Mouse (Mus musculus) forebrain, embryonic 14.5 days (tissue): ENCODE data around the gene Robo1. TPM values are rescaled to one million over a fixed set of nuclear protein-coding genes. Genes with fewer than 3 reads are reported as not detected.

ENCODE experiments used
- ATAC-seq: fragments of 200-750 bp; cut with Nextera tagmentation; 2 replicates; pipeline ENCODE4 v1.8.0; 2017; ENCODE audit warnings: mild to moderate bottlenecking, moderate library complexity
- DNase-seq: peaks from one replicate; pipeline ENCODE4 v3.0.0-alpha.2; 2015; ENCODE audit warnings: low spot score
- H3K27ac ChIP-seq: fragments of 300-500 bp; sonication (generic); 2 replicates; pipeline ENCODE4 v1.5.1; 2014; ENCODE audit warnings: low read depth, mild to moderate bottlenecking, control low read depth, low read length, moderate library complexity
- H3K27me3 ChIP-seq: fragments of 300-500 bp; sonication (generic); replicated peaks from 2 replicates; pipeline ENCODE4 v1.6.1; 2014; ENCODE audit warnings: low read length, control low read depth, mixed read lengths; ENCODE audit not compliant: control insufficient read depth, insufficient read depth
- H3K36me3 ChIP-seq: fragments of 300-500 bp; sonication (generic); 2 replicates; pipeline ENCODE4 v1.6.1; 2014; ENCODE audit warnings: low read length, control low read depth; ENCODE audit not compliant: control insufficient read depth, insufficient read depth
- H3K4me1 ChIP-seq: fragments of 300-500 bp; sonication (generic); 2 replicates; pipeline ENCODE4 v1.6.1; 2014; ENCODE audit warnings: antibody characterized with exemption, low read length, control low read depth; ENCODE audit not compliant: control insufficient read depth, insufficient read depth
- H3K4me2 ChIP-seq: fragments of 300-500 bp; sonication (generic); 2 replicates; pipeline ENCODE4 v1.6.1; 2014; ENCODE audit warnings: mild to moderate bottlenecking, control low read depth, low read length
- H3K4me3 ChIP-seq: fragments of 300-500 bp; sonication (generic); 2 replicates; pipeline ENCODE4 v1.5.1; 2014; ENCODE audit warnings: low read depth, low read length, control low read depth
- H3K9ac ChIP-seq: fragments of 300-500 bp; sonication (generic); 2 replicates; pipeline ENCODE4 v1.6.1; 2014; ENCODE audit warnings: mild to moderate bottlenecking, low read length, control low read depth, moderate library complexity
- H3K9me3 ChIP-seq: fragments of 300-500 bp; sonication (generic); replicated peaks from 2 replicates; pipeline ENCODE4 v1.6.1; 2016; ENCODE audit warnings: low read length, control low read depth, mixed read lengths; ENCODE audit not compliant: control insufficient read depth
- WGBS: fragments of 180-500 bp; shearing (Covaris S2); extraction: QIAGEN DNeasy Blood & Tissue Kit; methylation state at CpG from one replicate; pipeline ENCODE4 v1.1.7; 2014; 5-methylcytosine and 5-hydroxymethylcytosine counted together
- polyA plus RNA-seq: library from polyadenylated mRNA; unstranded; fragments of >200 nt; fragmentation: Nextera tagmentation; extraction: Ambion mirVana; gene quantifications from 2 replicates; pipeline ENCODE4 v1.2.1, GENCODE M21; 2014

Robo1 gene
- polyA plus RNA-seq, 1 experiment from 2014 or later = 37.1 TPM

- Histone ChIP-seq H3K27me3 (no peaks in the 10 kb centered on the region), H3K4me3 (no peak overlapping the region), H3K36me3 (no peaks in the 10 kb centered on the region), H3K4me2 (no peak overlapping the region), H3K9ac (no peak overlapping the region), H3K27ac (no peak overlapping the region), H3K4me1 (peaks cover 8% of the 10 kb centered on the region), H3K9me3 (no peaks in the 10 kb centered on the region)
- WGBS = 81% methylated on average over 6 of the region's 6 CpGs
- ATAC-seq (no peak), DNase-seq (no peak)
These were observed 690.6 kb downstream of the Robo1 start for GRCm38 (mm10) chr16:72998677-72999076.

- ATAC-seq (no peak), DNase-seq (no peak)
- Histone ChIP-seq H3K9me3 (no peaks in the 10 kb centered on the region), H3K9ac (no peak overlapping the region), H3K4me1 (peaks cover 3% of the 10 kb centered on the region; the same call in 1 of the 2 replicates), H3K4me2 (no peak overlapping the region), H3K36me3 (0 out of 2 replicates have a peak, but pooled peaks cover 2% of the 10 kb centered on the region), H3K27me3 (no peaks in the 10 kb centered on the region), H3K27ac (no peak overlapping the region), H3K4me3 (no peak overlapping the region)
- WGBS = 91% methylated on average over 4 of the region's 4 CpGs
These were observed 694.6 kb downstream of the Robo1 start for GRCm38 (mm10) chr16:73002685-73003084.

DNA sequence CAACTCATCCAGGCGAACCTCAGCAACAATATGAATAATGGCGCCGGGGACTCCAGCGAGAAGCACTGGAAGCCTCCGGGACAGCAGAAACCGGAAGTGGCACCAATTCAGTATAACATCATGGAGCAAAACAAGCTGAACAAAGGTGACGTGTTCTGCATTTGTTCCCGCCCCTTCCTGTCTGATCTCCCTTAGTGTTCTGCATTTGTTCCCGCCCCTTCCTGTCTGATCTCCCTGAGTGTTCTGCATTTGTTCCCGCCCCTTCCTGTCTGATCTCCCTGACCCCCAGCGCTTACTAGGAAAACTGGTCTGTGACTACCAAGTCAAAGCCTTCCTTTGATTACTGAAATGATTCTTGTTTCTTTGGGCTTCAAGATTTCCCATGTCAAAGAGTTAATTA lies 696.5 kb downstream of the Robo1 start:
- Histone ChIP-seq H3K36me3 (0 out of 2 replicates have a peak, but pooled peaks cover 2% of the 10 kb centered on the region), H3K9ac (no peak overlapping the region), H3K27ac (no peak overlapping the region), H3K4me2 (no peak overlapping the region), H3K4me3 (no peak overlapping the region), H3K27me3 (no peaks in the 10 kb centered on the region), H3K4me1 (peaks cover 3% of the 10 kb centered on the region; the same call in 1 of the 2 replicates), H3K9me3 (no peaks in the 10 kb centered on the region)
- 98% methylated on average over 11 of the region's 11 CpGs for WGBS
- ATAC-seq (no peak), DNase-seq (no peak)

GRCm38 (mm10) chr16:73005831-73006230 lies 697.7 kb downstream of the Robo1 start:
- no peak overlapping the region for H3K4me3 ChIP-seq
- H3K4me1 ChIP-seq = peaks cover 3% of the 10 kb centered on the region; the same call in 1 of the 2 replicates
- no peak overlapping the region for H3K9ac ChIP-seq
- no peaks in the 10 kb centered on the region for H3K27me3 ChIP-seq
- DNase-seq (no peak), ATAC-seq (no peak)
- H3K4me2 ChIP-seq = no peak overlapping the region
- no peaks in the 10 kb centered on the region for H3K9me3 ChIP-seq
- whole genome bisulfite sequencing = 54% methylated on average over 4 of the region's 4 CpGs
- H3K27ac ChIP-seq = no peak overlapping the region
- 0 out of 2 replicates have a peak, but pooled peaks cover 2% of the 10 kb centered on the region for H3K36me3 ChIP-seq

GRCm38 (mm10) chr16:73007434-73007833 lies 699.3 kb downstream of the Robo1 start:
- H3K4me2 ChIP-seq = no peak overlapping the region
- ATAC-seq (peak; percentile 29; the same call in 1 of the 2 replicates), DNase-seq (peak; percentile 38)
- H3K27me3 ChIP-seq = no peaks in the 10 kb centered on the region
- no peak overlapping the region for H3K4me3 ChIP-seq
- no peak overlapping the region for H3K9ac ChIP-seq
- WGBS = 21% methylated on average over 8 of the region's 8 CpGs
- H3K4me1 ChIP-seq = peaks cover 3% of the 10 kb centered on the region; the same call in 1 of the 2 replicates
- no peak overlapping the region for H3K27ac ChIP-seq
- peaks cover 2% of the 10 kb centered on the region; the same call in 1 of the 2 replicates for H3K36me3 ChIP-seq
- no peaks in the 10 kb centered on the region for H3K9me3 ChIP-seq

- ATAC-seq = no peak
- peaks cover 3% of the 10 kb centered on the region; the same call in 1 of the 2 replicates for H3K4me1 ChIP-seq
- no peak overlapping the region for H3K4me3 ChIP-seq
- H3K27me3 ChIP-seq = no peaks in the 10 kb centered on the region
- H3K27ac ChIP-seq = no peak overlapping the region
- H3K36me3 ChIP-seq = no peaks in the 10 kb centered on the region; the same call in 1 of the 2 replicates
- 73% methylated on average over 7 of the region's 7 CpGs for WGBS
- no peak overlapping the region for H3K9ac ChIP-seq
- no peak overlapping the region for H3K4me2 ChIP-seq
- H3K9me3 ChIP-seq = no peaks in the 10 kb centered on the region
- DNase-seq = no peak
These were observed 703.2 kb downstream of the Robo1 start for GRCm38 (mm10) chr16:73011313-73011712.

- Histone ChIP-seq H3K9me3 (no peaks in the 10 kb centered on the region), H3K4me3 (no peak overlapping the region), H3K9ac (no peak overlapping the region), H3K4me1 (no peaks in the 10 kb centered on the region), H3K27ac (no peak overlapping the region), H3K27me3 (no peaks in the 10 kb centered on the region), H3K4me2 (no peak overlapping the region), H3K36me3 (no peaks in the 10 kb centered on the region; the same call in 1 of the 2 replicates)
- no peak for ATAC-seq
- 91% methylated on average over 11 of the region's 11 CpGs for WGBS
- no peak for DNase-seq
These were observed 704.8 kb downstream of the Robo1 start for GRCm38 (mm10) chr16:73012926-73013325.

DNA sequence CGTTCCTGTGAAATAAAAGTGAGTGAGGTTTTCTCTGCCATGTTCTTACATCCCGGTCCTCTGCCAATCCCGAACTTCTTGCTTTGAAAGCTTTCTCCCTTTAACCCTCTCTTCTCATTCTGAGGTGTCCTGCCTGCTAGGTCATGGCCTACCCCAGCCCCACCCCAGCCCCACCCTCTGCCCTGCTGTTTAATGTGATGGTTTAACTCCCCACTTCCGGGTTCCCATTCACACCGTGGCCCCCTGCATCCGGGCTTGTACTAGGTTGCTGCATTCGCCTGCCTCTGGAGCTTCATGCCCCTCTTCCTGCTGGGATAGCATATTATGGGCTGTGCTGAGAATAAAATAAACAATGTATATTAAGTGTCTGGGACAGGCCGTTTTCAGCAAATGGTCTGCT lies 706.4 kb downstream of the Robo1 start:
- Histone ChIP-seq H3K9ac (no peak overlapping the region), H3K9me3 (no peaks in the 10 kb centered on the region), H3K4me3 (no peak overlapping the region), H3K4me2 (no peak overlapping the region), H3K4me1 (no peaks in the 10 kb centered on the region), H3K36me3 (no peaks in the 10 kb centered on the region; the same call in 1 of the 2 replicates), H3K27ac (no peak overlapping the region), H3K27me3 (no peaks in the 10 kb centered on the region)
- WGBS = 81% methylated on average over 8 of the region's 8 CpGs
- DNase-seq = no peak
- no peak for ATAC-seq

DNA sequence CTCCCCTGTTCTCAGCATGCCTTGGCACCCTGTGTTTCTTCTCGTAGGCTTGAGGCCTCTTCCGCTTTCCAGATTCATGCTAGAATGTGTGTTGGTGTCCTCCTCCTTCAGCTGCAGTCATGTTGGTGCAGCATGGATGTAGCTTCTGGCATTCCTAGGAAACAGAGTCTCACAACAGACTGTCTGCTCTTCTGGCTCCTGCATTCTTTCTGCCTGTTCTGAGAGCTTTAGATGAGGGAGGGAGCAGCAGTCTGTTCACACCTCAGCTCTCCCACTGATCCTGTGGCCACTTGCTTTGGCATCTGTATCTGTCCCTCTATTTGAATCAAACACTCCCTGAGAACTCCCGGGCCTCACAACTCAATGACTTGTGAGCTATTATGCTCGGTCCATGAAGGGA lies 707.9 kb downstream of the Robo1 start:
- Histone ChIP-seq H3K9ac (no peak overlapping the region), H3K27me3 (no peaks in the 10 kb centered on the region), H3K36me3 (no peaks in the 10 kb centered on the region; the same call in 1 of the 2 replicates), H3K9me3 (no peaks in the 10 kb centered on the region), H3K4me2 (no peak overlapping the region), H3K27ac (no peak overlapping the region), H3K4me3 (no peak overlapping the region), H3K4me1 (no peaks in the 10 kb centered on the region)
- DNase-seq (no peak), ATAC-seq (no peak)
- 82% methylated on average over 4 of the region's 4 CpGs for WGBS
